Mouse (Mus musculus) cerebellum, adult 2 months (tissue): Measurements from ENCODE around the gene Socs3.

ENCODE experiments used
- CTCF ChIP-seq: fragments of 200-500 bp; IDR thresholded peaks from 2 replicates; pipeline ENCODE4 v1.5.1; 2011; ENCODE audit warnings: low read depth, mild to moderate bottlenecking, control low read depth, low read length, moderate library complexity, borderline replicate concordance; ENCODE audit not compliant: insufficient read depth
- POLR2A ChIP-seq: fragments of 200-500 bp; IDR thresholded peaks from 2 replicates; pipeline ENCODE4 v1.6.1; 2011; ENCODE audit warnings: low read length, control low read depth, borderline replicate concordance; ENCODE audit not compliant: insufficient read depth

DNA sequence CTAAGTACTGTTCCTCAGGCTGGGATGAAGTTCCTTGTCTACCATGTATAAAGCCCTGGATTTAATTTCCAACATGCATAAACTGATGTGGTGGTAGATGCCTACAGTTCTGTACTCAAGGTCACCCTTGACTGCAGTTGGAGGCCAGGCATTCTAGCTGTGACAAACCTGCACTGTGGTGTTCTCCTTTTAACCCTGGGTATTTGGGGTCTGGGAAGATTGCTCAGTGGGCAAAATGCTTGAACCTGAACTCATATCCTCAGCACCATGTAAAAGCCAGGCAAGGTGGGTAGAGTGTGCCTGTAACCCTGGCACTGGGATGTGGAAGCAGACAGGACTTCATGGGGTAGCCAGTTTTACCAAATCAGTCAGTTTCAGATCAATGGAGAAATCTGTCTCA lies 9.2 kb downstream of the Socs3 start:
- TF ChIP-seq CTCF, result no peak
- no peak for TF ChIP-seq POLR2A
